Mouse (Mus musculus): ENCODE measurements at regions not wholly inside any gene's neighbourhood (a gene's known extent, or its start where the extent isn't known, plus 50 kb on each side); places are given as distances from the start of the nearest gene placed in this dataset.

- 85% methylated on average over 6 of the region's 6 CpGs for WGBS
- DNase-seq (ENCODE audit: extremely low spot score, low spot score): no peak
- H3K9me3 ChIP-seq: no peaks in the 10 kb centered on the region
- H3K27ac ChIP-seq: no peak overlapping the region
- H3K4me3 ChIP-seq: no peak overlapping the region
- H3K36me3 ChIP-seq (replicated peaks): no peaks in the 10 kb centered on the region
- H3K27me3 ChIP-seq (ENCODE audit: poor library complexity, severe bottlenecking): peaks cover 4% of the 10 kb centered on the region; the same call in 1 of the 2 replicates
- peaks cover 48% of the 10 kb centered on the region for H3K4me1 ChIP-seq
Observed at GRCm38 (mm10) chr3:154382811-154383210, 52.4 kb upstream of the Lhx8 start.

- WGBS: 25% methylated on average over 5 of the region's 5 CpGs
- no peak for DNase-seq (ENCODE audit: extremely low spot score, low spot score)
- no peaks in the 10 kb centered on the region for H3K9me3 ChIP-seq
- H3K36me3 ChIP-seq (replicated peaks): no peaks in the 10 kb centered on the region
- H3K4me1 ChIP-seq: peaks cover 44% of the 10 kb centered on the region
- H3K27me3 ChIP-seq (ENCODE audit: poor library complexity, severe bottlenecking): peaks cover 4% of the 10 kb centered on the region; the same call in 1 of the 2 replicates
- no peak overlapping the region for H3K4me3 ChIP-seq
- no peak overlapping the region for H3K27ac ChIP-seq
Observed at GRCm38 (mm10) chr3:154381561-154381960, 51.1 kb upstream of the Lhx8 start.
